Mouse (Mus musculus) midbrain, embryonic 15.5 days (tissue): ENCODE measurements around the gene Gm21882. TPM values are rescaled to one million over a fixed set of nuclear protein-coding genes. Genes with fewer than 3 reads are reported as not detected.
"Not testable (repeated sequence)": the region's sequence is repeated elsewhere in the genome, so short reads cannot be mapped to it uniquely, and the experiment has no call there.

Experiments
- ATAC-seq: fragments of 200-750 bp; cut with Nextera tagmentation; replicated peaks from 2 replicates; pipeline ENCODE4 v1.8.0; 2017; ENCODE audit warnings: moderate TSS enrichment
- H3K27ac ChIP-seq: fragments of 300-500 bp; sonication (generic); 2 replicates; pipeline ENCODE4 v1.5.1; 2015; ENCODE audit warnings: mild to moderate bottlenecking, inconsistent platforms
- H3K27me3 ChIP-seq: fragments of 300-500 bp; sonication (generic); replicated peaks from 2 replicates; pipeline ENCODE4 v1.6.1; 2015; ENCODE audit warnings: inconsistent platforms
- H3K36me3 ChIP-seq: fragments of 300-500 bp; sonication (generic); replicated peaks from 2 replicates; pipeline ENCODE4 v1.6.1; 2015; ENCODE audit warnings: inconsistent platforms
- H3K4me1 ChIP-seq: fragments of 300-500 bp; sonication (generic); 2 replicates; pipeline ENCODE4 v1.6.1; 2015; ENCODE audit warnings: inconsistent platforms
- H3K4me2 ChIP-seq: fragments of 300-500 bp; sonication (generic); 2 replicates; pipeline ENCODE4 v1.6.1; 2015; ENCODE audit warnings: inconsistent platforms, mild to moderate bottlenecking, moderate library complexity
- H3K4me3 ChIP-seq: fragments of 300-500 bp; sonication (generic); 2 replicates; pipeline ENCODE4 v1.5.1; 2015; ENCODE audit warnings: mild to moderate bottlenecking, inconsistent platforms
- H3K9ac ChIP-seq: fragments of 300-500 bp; sonication (generic); 2 replicates; pipeline ENCODE4 v1.6.1; 2015; ENCODE audit warnings: mild to moderate bottlenecking, inconsistent platforms
- H3K9me3 ChIP-seq: fragments of 300-500 bp; sonication (generic); 2 replicates; pipeline ENCODE4 v1.6.1; 2016; ENCODE audit warnings: inconsistent platforms
- WGBS: fragments of 180-500 bp; shearing (Covaris S2); methylation state at CpG from one replicate; pipeline ENCODE4 v1.1.7; 2015; ENCODE audit warnings: mixed read lengths; 5-methylcytosine and 5-hydroxymethylcytosine counted together
- polyA plus RNA-seq: library from polyadenylated mRNA; unstranded; fragments of >200 nt; fragmentation: Nextera tagmentation; extraction: Ambion mirVana; gene quantifications from 2 replicates; pipeline ENCODE4 v1.2.1, GENCODE M21; 2015

Gene Gm21882
- polyA plus RNA-seq = not detected in 2 replicates

DNA sequence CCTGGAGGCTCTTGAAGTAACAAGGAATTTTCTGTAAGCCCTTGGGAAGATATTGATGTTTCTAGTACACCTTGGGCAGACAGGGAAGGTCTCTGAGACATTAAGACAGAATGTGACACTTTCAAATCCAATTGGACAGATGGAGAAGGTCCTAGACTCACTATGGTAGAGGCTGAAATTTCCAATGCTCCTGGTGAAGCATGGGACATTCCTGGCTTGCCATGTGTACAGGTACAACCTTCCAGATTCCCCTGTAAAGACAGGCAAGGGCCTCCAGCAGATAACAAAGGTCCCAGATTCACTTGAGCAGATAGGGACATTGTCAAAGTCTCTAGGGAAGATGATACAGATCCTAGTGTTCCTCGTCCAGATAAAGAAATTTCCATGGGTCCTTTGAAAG lies at the start of gene Gm21882:
Gene Gm21882, minus strand, starts transcription at position 101 of the 400 bp plus-strand sequence.
- not testable (repeated sequence) for H3K4me3 ChIP-seq, H3K9me3 ChIP-seq, ATAC-seq, H3K27me3 ChIP-seq, H3K27ac ChIP-seq, H3K4me2 ChIP-seq, H3K9ac ChIP-seq, H3K4me1 ChIP-seq, H3K36me3 ChIP-seq
- WGBS = 71% methylated on average over 1 of the region's 1 CpGs

Other genes with a start within 250 kb of the Gm21882 start
- gene Gm21865, start 64.6 kb downstream of the Gm21882 start, polyA plus RNA-seq = not detected in 2 replicates